Mouse (Mus musculus) heart, adult 2 months (tissue): ENCODE results near the gene Txk.

ENCODE experiments used
- CTCF ChIP-seq: fragments of 200-600 bp; IDR thresholded peaks from 2 replicates; pipeline ENCODE4 v1.8.1; 2022; ENCODE audit warnings: antibody characterized with exemption, mild to moderate bottlenecking, moderate library complexity
- EP300 ChIP-seq: fragments of 200-500 bp; IDR thresholded peaks from 2 replicates; pipeline ENCODE4 v1.6.1; 2011; ENCODE audit warnings: low read depth, low read length, control low read depth; ENCODE audit not compliant: insufficient read depth
- POLR2A ChIP-seq: fragments of 200-500 bp; IDR thresholded peaks from 2 replicates; pipeline ENCODE4 v1.6.1; 2011; ENCODE audit warnings: mild to moderate bottlenecking, low read depth, low read length, control low read depth; ENCODE audit not compliant: insufficient read depth

- TF ChIP-seq CTCF = no peak
- TF ChIP-seq POLR2A = no peak
- TF ChIP-seq EP300 = no peak
These were observed 53.6 kb downstream of the Txk start for GRCm38 (mm10) chr5:72698818-72699499.
